Mouse (Mus musculus) C2C12 (cell line): ENCODE measurements around the gene Palb2.

ENCODE experiments used
- CEBPB ChIP-seq: IDR thresholded peaks from one replicate; pipeline ENCODE4 v1.6.1; 2011; ENCODE audit warnings: low read depth, mild to moderate bottlenecking, control low read depth, moderate library complexity
- CTCF ChIP-seq: IDR thresholded peaks from one replicate; pipeline ENCODE4 v1.5.1; 2011; ENCODE audit not compliant: control insufficient read depth, insufficient read depth, insufficient read length
- USF1 ChIP-seq: IDR thresholded peaks from one replicate; pipeline ENCODE4 v1.6.1; 2011; ENCODE audit warnings: low read depth, mild to moderate bottlenecking, control low read depth, moderate library complexity

GRCm38 (mm10) chr7:122140991-122141390, 8.2 kb upstream of the Palb2 start:
- no peak for TF ChIP-seq CEBPB
- no peak for TF ChIP-seq USF1
- no peak for TF ChIP-seq CTCF
